ENCODE assay signal across 8 mouse cellular contexts in the genomic region with DNA sequence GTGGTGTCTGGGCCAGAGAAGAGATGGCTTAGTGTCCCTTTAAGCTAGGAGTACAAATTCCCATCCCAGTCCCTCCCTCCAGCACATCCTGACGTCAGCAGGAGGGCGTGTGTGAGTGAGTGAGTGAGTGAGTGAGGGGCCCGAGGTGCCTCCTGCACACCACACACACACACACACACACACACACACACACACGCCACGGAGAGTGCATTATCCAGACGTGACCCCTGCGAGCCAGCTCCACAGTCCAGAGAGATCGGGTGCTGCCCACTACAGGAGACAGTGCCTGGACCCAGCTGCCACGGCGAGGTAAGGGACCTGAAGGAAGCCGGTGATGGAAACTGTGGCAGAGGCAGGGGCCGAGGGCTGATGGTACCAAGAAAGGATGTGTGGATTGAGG. TPM values are rescaled to one million over a fixed set of nuclear protein-coding genes. Genes with fewer than 3 reads are reported as not detected.
DNase-seq lines count a peak whose midpoint lies in the region; ATAC-seq and TF ChIP-seq lines count a peak whose summit lies in the region.

Gene Csdc2 (plus strand): TSS at position 81 of the 400 bp plus-strand sequence.

- DNase-seq in NIH3T3 (ENCODE audit: low read depth) = peak; percentile 55
- DNase-seq in cerebellum, adult 11 months = peak; percentile 57
- DNase-seq in hindbrain, postnatal 0 days (ENCODE audit: low spot score) = peak; percentile 87
- peak; percentile 58 to 62 for DNase-seq in left cerebral cortex, postnatal 36 days (ENCODE audit: low spot score in 2 of 2)
- DNase-seq in urinary bladder, postnatal 25 days (ENCODE audit: low spot score) = peak; percentile 29

- H3K36me3 ChIP-seq in forebrain, embryonic 16.5 days (ENCODE audit: control insufficient read depth, insufficient read depth) = no peaks in the 10 kb centered on the region
- no peaks in the 10 kb centered on the region for H3K36me3 ChIP-seq in hindbrain, postnatal 0 days (ENCODE audit: insufficient read depth, low read length)
- peaks cover 3% of the 10 kb centered on the region for H3K36me3 ChIP-seq in midbrain, embryonic 16.5 days (ENCODE audit: control insufficient read depth, insufficient read depth, low read length)

- peaks cover 28% of the 10 kb centered on the region for H3K4me1 ChIP-seq in forebrain, embryonic 16.5 days (replicated peaks; ENCODE audit: control insufficient read depth, insufficient read depth, low read length)
- H3K4me1 ChIP-seq in hindbrain, postnatal 0 days (ENCODE audit: insufficient read depth, low read length) = peaks cover 18% of the 10 kb centered on the region
- peaks cover 28% of the 10 kb centered on the region for H3K4me1 ChIP-seq in midbrain, embryonic 16.5 days (ENCODE audit: control insufficient read depth, insufficient read depth, low read length)

- H3K27me3 ChIP-seq in forebrain, embryonic 16.5 days (replicated peaks; ENCODE audit: control insufficient read depth, insufficient read depth, low read length) = no peaks in the 10 kb centered on the region
- H3K27me3 ChIP-seq in hindbrain, postnatal 0 days (ENCODE audit: insufficient read depth, low read length) = no peaks in the 10 kb centered on the region
- H3K27me3 ChIP-seq in midbrain, embryonic 16.5 days (ENCODE audit: control insufficient read depth, insufficient read depth, low read depth, low read length) = no peaks in the 10 kb centered on the region

- H3K27ac ChIP-seq in forebrain, embryonic 16.5 days (ENCODE audit: low read length) = peak within 1 kb of the TSS; percentile 80
- peak within 1 kb of the TSS; percentile 93 for H3K27ac ChIP-seq in hindbrain, postnatal 0 days
- peak within 1 kb of the TSS; percentile 88 for H3K27ac ChIP-seq in midbrain, embryonic 16.5 days (ENCODE audit: low read length)

- no peaks in the 10 kb centered on the region for H3K9me3 ChIP-seq in forebrain, embryonic 16.5 days (ENCODE audit: control insufficient read depth, low read length)
- no peaks in the 10 kb centered on the region for H3K9me3 ChIP-seq in hindbrain, postnatal 0 days (ENCODE audit: low read length)
- H3K9me3 ChIP-seq in midbrain, embryonic 16.5 days (replicated peaks; ENCODE audit: control insufficient read depth, low read length, poor library complexity, severe bottlenecking) = no peaks in the 10 kb centered on the region

- peak; percentile 80 for ATAC-seq in forebrain, embryonic 16.5 days
- peak; percentile 86 for ATAC-seq in hindbrain, postnatal 0 days
- ATAC-seq in midbrain, embryonic 16.5 days = peak; percentile 85
- ATAC-seq in CD4-positive, CD25-positive, alpha-beta regulatory T cell, adult 4 months = no peak

- intact Hi-C loops in left cerebral cortex, postnatal 36 days (cut with DNase I) = no loop called here

- 2% methylated on average over 12 of the region's 12 CpGs for WGBS in forebrain, embryonic 16.5 days
- WGBS in hindbrain, postnatal 0 days = 5% methylated on average over 11 of the region's 12 CpGs
- WGBS in midbrain, embryonic 16.5 days = 0% methylated on average over 12 of the region's 12 CpGs

- peak within 1 kb of the TSS; percentile 82 for H3K9ac ChIP-seq in forebrain, embryonic 16.5 days (replicated peaks; ENCODE audit: low read depth, low read length)
- peak within 1 kb of the TSS; percentile 82 for H3K9ac ChIP-seq in hindbrain, postnatal 0 days (replicated peaks; ENCODE audit: low read length)
- H3K9ac ChIP-seq in midbrain, embryonic 16.5 days (ENCODE audit: low read depth, low read length) = peak within 1 kb of the TSS; percentile 76

- H3K4me3 ChIP-seq in forebrain, embryonic 16.5 days (replicated peaks; ENCODE audit: low read length) = peak within 1 kb of the TSS; percentile 74
- H3K4me3 ChIP-seq in hindbrain, postnatal 0 days (ENCODE audit: low read length) = peak within 1 kb of the TSS; percentile 58
- H3K4me3 ChIP-seq in midbrain, embryonic 16.5 days (ENCODE audit: low read depth, low read length) = peak within 1 kb of the TSS; percentile 76

- TF ChIP-seq CTCF in hindbrain, postnatal 0 days (IDR thresholded peaks at IDR 0.05; ENCODE audit: low read depth) = peak; percentile 53

- peak within 1 kb of the TSS; percentile 60 for H3K4me2 ChIP-seq in forebrain, embryonic 16.5 days (ENCODE audit: low read length)
- peak within 1 kb of the TSS; percentile 60 for H3K4me2 ChIP-seq in hindbrain, postnatal 0 days (ENCODE audit: low read depth, low read length)
- peak within 1 kb of the TSS; percentile 61 for H3K4me2 ChIP-seq in midbrain, embryonic 16.5 days (ENCODE audit: low read length)

RNA-seq across cellular contexts. Expression of gene Csdc2, which starts in this region (rescaled TPM):
- polyA plus RNA-seq in forebrain, embryonic 16.5 days (2015; fragmentation: Nextera tagmentation; extraction: Ambion mirVana) = 133 and 182 TPM in 2 replicates
- total RNA-seq in hindbrain, postnatal 0 days (2014; rRNA removed) = 178 and 188 TPM in 2 replicates
- 239 and 269 TPM in 2 replicates for polyA plus RNA-seq in hindbrain, postnatal 0 days (2015; fragmentation: Nextera tagmentation; extraction: Ambion mirVana)
- total RNA-seq in left cerebral cortex, postnatal 36 days (2021) = 10 to 100 TPM; 83.6 to 86.1 TPM
- polyA plus RNA-seq in midbrain, embryonic 16.5 days (2015; fragmentation: Nextera tagmentation; extraction: Ambion mirVana) = 241 and 293 TPM in 2 replicates
- polyA plus RNA-seq in CD4-positive, CD25-positive, alpha-beta regulatory T cell, adult 4 months (2017; shearing (Covaris generic)) = not detected

Comparison
In these comparisons a context has a peak if more than half of its experiments do, and no peak if none do; other contexts are left out.
1. RNA of gene Csdc2 (polyA plus RNA-seq): 241 to 293 TPM in midbrain, embryonic 16.5 days, 239 to 269 TPM in hindbrain, postnatal 0 days and 133 to 182 TPM in forebrain, embryonic 16.5 days; not detected in CD4-positive, CD25-positive, alpha-beta regulatory T cell, adult 4 months; every median in the first group is over 100 times any median in the second.
2. DNase-seq: peak in every context shown above with its lines; median percentile 87 in hindbrain, postnatal 0 days; 60 in left cerebral cortex, postnatal 36 days; 57 in cerebellum, adult 11 months; 55 in NIH3T3; 29 in urinary bladder, postnatal 25 days.
3. Peak in every context shown above with its lines, with median percentiles within 50 percentile points of each other: H3K27ac ChIP-seq, H3K4me2 ChIP-seq, H3K4me3 ChIP-seq and H3K9ac ChIP-seq.